Mouse (Mus musculus): ENCODE results near the gene Zbtb48.

DNA sequence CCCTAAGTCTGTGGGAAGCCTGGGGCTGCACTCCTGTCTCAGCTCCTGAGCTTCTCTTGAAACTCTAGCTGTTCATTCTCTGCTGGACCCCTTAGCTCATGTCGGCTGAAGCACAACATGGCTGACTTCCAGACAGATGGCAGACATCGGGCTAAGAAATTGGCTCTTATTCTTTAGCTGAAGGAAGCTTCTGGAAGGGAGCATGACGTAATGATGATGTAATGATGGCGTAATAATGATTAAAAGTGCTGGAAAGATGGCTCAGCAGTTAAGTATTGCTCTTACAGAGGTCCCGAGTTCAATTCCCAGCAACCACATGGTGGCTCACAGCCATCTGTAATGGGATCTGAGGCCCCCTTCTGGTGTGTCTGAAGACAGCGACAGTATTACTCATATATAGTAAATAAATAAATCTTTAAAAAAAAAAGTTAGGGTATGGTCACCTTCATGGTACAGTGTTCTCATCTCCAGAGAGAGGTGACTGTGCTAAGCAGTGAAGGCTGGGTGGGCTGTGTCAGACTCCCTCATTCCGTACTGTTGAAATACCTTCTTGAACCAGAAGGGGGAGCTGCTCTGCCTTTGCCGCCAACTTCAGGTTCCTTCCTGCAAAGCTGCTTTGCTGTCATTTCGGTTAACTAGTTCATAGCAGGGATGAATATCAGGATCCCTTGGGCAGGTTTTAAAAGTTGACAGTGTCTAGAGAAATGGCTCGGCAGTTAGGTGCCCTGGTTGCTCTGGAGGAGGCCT, 55.1 kb downstream of the Zbtb48 start:
- TF ChIP-seq CTCF (IDR thresholded peaks at IDR 0.05; ENCODE audit: control insufficient read depth, insufficient read depth, insufficient read length) (no peak), USF1 (IDR thresholded peaks at IDR 0.05; ENCODE audit: low read depth) (no peak)

Measured in C2C12 (cell line).